Mouse (Mus musculus) erythroblast, embryonic 14.5 days (primary cell): Measurements from ENCODE around the gene Hdac7.

ENCODE experiments used
- GATA1 ChIP-seq: IDR thresholded peaks from 2 replicates; pipeline ENCODE4 v1.6.1; 2012; ENCODE audit warnings: low read length, inconsistent platforms, mixed read lengths
- TAL1 ChIP-seq: IDR thresholded peaks from 3 replicates; pipeline ENCODE4 v1.6.1; 2012; ENCODE audit warnings: low read length, inconsistent platforms, mixed read lengths

GRCm38 (mm10) chr15:97813452-97814204 lies 30.7 kb downstream of the Hdac7 start:
- TF ChIP-seq TAL1, result no peak
- TF ChIP-seq GATA1, result no peak
